Mouse (Mus musculus): ENCODE results near the gene Jmjd7. TPM values are rescaled to one million over a fixed set of nuclear protein-coding genes. Genes with fewer than 3 reads are reported as not detected.

Gene Jmjd7
- polyA plus RNA-seq, 2 experiments from 2014 or later = 19.2 to 24.2 TPM

DNA sequence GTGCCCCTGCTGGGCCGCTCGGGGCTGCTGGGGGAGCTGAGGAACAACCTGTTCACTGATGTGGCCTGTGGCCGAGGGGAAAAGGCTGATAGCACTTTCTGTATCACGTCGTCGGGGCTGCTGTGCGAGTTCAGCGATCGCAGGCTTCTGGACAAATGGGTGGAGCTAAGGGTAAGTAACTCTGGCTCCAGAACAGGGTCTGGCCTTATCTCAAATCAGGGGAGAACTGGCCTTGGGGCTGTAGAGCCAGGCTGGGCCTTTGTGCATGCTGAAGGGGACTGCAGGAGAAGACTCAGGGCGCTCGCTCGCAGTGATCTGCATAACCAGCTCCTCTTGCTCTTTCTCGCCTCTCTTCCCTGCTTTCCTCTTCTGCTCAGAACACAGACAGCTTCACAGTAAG is 14.4 kb upstream of the Jmjd7 start:
- ATAC-seq = no peak

- no peak for ATAC-seq
Measured at GRCm38 (mm10) chr2:120013831-120014486, 13.3 kb upstream of the Jmjd7 start.

GRCm38 (mm10) chr2:120015882-120016281 is 11.4 kb upstream of the Jmjd7 start:
- ATAC-seq = no peak

DNA sequence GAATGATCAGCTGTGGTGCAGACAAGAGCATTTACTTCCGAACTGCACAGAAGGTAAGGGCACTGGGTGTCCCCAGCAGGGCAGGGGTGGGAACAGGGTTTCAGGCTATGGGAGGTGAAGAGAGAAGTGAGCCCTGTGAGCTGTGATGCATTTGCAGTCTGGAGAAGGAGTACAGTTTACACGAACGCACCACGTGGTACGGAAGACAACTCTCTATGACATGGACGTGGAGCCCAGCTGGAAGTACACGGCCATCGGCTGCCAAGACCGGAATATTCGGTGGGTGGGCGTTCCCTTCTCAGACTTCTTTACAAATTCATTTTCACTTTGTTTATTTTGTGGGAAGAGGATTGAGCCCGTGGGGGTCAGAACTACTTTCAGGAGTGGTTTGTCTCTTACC is 9.7 kb upstream of the Jmjd7 start:
- ATAC-seq = no peak

DNA sequence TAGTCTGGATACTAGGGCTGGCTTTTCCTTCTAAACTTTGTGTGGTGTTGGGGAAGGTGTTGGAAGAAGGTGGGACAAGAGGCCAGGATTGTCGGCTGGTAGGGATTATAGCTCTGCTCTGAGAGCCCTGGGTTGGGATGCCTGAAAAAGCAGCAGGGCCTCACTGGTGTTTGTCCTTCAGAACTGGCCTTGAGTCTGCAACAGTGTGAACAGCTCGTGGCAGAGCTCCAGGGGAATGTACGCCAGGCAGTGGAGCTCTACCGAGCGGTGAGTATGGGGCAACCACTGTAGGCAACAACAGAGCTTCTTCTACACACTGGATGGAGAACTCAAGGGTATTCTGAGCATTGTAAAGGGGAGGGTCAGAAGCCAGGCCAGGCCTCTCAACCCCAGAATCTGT is 2.9 kb upstream of the Jmjd7 start:
- ATAC-seq = no peak

GRCm38 (mm10) chr2:120027950-120028331 is 658 bp downstream of the Jmjd7 start:
- ATAC-seq = no peak

DNA sequence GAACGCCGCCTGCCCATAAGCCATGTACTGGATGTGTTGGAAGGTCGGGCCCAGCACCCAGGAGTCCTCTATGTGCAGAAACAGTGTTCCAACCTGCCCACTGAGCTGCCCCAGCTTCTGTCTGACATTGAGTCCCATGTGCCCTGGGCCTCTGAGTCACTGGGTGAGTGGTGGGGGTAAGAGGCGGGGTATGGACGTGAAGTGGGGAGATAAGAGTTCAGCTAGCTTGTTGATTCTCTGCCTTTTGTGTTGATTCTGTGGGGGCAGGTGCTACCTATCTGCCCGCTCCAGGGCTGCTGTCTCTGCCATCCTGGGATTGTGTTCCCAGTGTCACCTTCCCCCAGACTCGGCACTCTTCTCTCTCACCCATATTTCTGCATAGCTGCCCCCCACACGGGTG is 3.1 kb downstream of the Jmjd7 start:
- no peak for ATAC-seq

GRCm38 (mm10) chr2:120032726-120033467 is 5.6 kb downstream of the Jmjd7 start, which contains the start of gene Pla2g4b:
TSS of gene Pla2g4b (plus strand) at chr2:120033417.
- no peak for ATAC-seq

GRCm38 (mm10) chr2:120033726-120034125 is 6.4 kb downstream of the Jmjd7 start:
- ATAC-seq = no peak

DNA sequence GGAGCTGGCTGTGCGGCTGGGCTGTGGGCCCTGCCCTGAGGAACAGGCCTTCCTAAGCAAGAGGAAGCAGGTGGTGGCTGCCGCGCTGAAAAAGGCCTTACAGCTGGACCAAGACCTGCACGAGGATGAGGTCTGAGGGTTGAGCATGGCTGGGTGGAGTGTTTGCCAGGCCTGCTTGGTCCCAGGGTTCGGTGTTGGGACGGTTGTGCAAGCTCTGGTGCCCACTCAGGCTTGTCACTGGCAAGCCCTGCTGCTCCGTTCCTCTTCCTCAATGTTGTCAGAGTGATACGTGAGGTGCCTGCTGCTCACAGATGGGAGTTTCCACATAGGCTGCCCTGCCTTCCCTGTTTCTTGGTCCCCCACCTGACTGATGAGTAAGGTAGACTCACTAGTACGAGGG is 10.5 kb downstream of the Jmjd7 start:
- no peak for ATAC-seq

- no peak for ATAC-seq
Measured at GRCm38 (mm10) chr2:120040991-120041390, 13.7 kb downstream of the Jmjd7 start.

- no peak for ATAC-seq
Measured at GRCm38 (mm10) chr2:120044101-120044603, 16.9 kb downstream of the Jmjd7 start.

DNA sequence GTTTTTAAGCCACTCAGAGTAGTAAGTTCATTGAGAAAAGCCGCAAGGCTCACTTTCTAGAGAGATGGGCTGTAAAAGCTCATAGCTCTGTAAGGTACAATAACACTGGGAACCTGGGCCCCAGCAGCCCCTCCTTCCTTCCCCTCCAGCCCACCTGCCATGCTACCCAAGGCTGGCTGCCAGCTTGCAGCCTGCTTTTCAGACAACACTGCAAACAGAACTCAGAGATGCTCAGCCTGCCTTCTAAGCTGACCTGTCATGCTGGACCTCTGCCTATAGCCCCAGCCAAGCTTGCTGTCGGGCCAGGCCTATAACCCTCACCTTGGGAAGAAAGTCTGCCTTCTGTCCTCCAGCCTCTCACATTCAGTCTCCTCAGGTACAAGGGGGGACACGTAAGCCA is 17.4 kb downstream of the Jmjd7 start:
- no peak for ATAC-seq

DNA sequence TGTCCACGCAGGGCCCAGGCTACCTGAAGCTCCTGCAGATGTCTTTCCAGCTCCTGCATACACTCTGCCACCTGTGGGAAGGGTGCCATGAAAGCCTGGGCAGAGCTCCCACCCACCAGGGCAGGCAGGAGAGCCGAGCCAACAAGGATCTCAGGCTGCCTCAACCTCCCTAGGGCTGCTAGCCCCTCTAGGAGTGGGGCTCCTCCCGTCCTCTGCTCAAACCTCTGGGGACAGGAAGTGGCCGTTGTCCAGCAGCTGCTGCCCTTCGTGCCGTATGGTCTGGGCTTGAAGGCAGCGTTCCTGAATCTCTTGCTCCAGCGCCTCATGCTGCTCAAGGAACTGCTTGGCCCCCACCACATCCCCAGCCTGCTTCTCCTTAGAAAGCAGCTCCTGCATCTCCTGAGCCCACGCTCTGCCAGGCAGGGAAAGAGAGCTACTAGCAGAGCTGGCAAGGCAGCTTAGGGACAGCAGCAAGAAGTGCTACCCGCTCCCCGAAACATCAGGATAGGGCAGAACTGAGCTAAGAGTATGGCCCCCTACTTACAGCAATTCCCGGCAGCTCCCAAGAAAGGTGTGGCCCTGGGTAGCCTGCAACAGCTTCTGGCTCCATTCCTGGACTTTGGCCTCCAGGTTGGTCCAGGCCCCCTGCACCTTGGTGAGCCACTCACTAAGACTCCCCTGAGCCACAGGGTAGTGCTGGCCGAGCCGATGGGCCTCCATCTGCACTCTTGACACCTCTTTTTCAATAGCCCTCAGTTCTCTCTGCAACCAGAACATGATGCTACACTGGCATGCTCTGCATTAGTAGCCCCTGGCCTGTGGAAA is 19.4 kb downstream of the Jmjd7 start:
- ATAC-seq = no peak

- no peak for ATAC-seq
Measured at GRCm38 (mm10) chr2:120048173-120048572, 20.9 kb downstream of the Jmjd7 start.

- ATAC-seq = no peak
Measured at GRCm38 (mm10) chr2:120049632-120050274, 22.5 kb downstream of the Jmjd7 start.

GRCm38 (mm10) chr2:120051405-120051804 is 24.1 kb downstream of the Jmjd7 start:
- no peak for ATAC-seq

DNA sequence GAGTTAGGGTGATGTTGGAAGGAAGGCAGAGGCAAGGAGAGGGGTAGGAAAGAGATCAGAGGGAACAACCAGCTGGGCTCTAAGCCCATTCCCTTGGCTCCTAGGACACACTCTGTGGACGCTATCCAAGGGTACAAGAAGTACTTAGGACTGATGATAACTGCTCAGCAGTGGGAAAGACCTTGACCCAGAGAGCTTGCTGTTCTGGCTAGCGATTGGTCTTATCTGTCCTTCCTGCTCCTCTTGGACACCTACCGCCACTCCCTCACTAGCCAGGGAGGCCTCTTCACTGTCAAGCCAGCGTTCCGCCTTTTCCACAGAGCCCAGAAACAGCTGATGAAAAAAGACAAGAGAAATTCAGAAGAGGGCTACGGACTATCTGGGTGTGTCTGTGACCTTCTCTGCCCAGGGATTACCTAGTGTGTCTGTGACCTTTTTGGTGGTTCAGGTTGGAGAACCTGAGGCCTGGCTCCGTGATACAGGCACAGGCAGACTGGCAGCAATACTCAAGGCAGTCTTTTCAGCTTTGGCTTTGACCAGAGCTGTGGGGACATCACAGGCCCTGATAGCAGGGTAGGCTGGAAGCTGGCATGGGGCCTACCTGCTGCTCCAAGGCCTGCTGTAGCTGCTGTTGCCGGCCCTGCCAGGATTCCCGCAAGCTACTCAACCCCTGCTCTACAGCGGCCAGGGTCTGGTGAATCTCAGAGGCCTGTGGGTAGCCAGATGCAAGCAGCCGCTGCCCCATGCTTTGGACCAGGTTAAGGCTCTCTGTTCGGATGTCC is 27.7 kb downstream of the Jmjd7 start:
- ATAC-seq = no peak

GRCm38 (mm10) chr2:120055923-120056322 is 28.6 kb downstream of the Jmjd7 start:
- ATAC-seq = no peak

- no peak for ATAC-seq
Measured at GRCm38 (mm10) chr2:120058818-120059217, 31.5 kb downstream of the Jmjd7 start.

DNA sequence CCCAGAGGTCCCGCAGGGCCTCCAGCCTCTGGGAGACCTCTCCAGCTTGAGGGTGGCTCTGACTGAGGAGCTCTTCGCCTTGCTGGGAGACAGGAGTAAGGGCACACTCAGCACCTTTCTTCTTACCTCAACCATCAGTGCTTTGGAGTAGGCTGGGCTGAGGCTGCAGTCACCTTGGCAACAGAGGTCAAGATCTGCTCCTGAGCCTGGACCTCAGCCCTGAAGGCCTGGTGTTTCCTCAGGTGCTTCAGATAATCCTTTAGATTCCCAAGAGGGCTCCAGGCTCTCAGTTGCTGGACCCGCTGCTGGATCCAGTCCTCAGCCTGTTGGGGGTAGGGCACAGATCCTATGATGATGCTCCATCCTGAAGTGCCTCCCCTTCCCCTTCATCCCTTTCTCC is 32.2 kb downstream of the Jmjd7 start:
- ATAC-seq = no peak

- no peak for ATAC-seq
Measured at GRCm38 (mm10) chr2:120060190-120060589, 32.9 kb downstream of the Jmjd7 start.
